Mouse (Mus musculus) hindbrain, embryonic 16.5 days (tissue): ENCODE measurements around the gene Cdc26. TPM values are rescaled to one million over a fixed set of nuclear protein-coding genes. Genes with fewer than 3 reads are reported as not detected.

Experiments used
- ATAC-seq: fragments of 200-750 bp; cut with Nextera tagmentation; 2 replicates; pipeline ENCODE4 v1.8.0; 2017; ENCODE audit warnings: moderate TSS enrichment, moderate library complexity
- H3K27ac ChIP-seq: fragments of 300-500 bp; sonication (generic); 2 replicates; pipeline ENCODE4 v1.5.1; 2014; ENCODE audit warnings: low read depth, mild to moderate bottlenecking, control low read depth, low read length, moderate library complexity
- H3K27me3 ChIP-seq: fragments of 300-500 bp; sonication (generic); replicated peaks from 2 replicates; pipeline ENCODE4 v1.6.1; 2014; ENCODE audit warnings: low read length; ENCODE audit not compliant: control insufficient read depth, insufficient read depth
- H3K36me3 ChIP-seq: fragments of 300-500 bp; sonication (generic); 2 replicates; pipeline ENCODE4 v1.6.1; 2014; ENCODE audit warnings: mild to moderate bottlenecking, low read length, moderate library complexity, mixed read lengths; ENCODE audit not compliant: control insufficient read depth, insufficient read depth
- H3K4me1 ChIP-seq: fragments of 300-500 bp; sonication (generic); 2 replicates; pipeline ENCODE4 v1.6.1; 2014; ENCODE audit warnings: low read depth, low read length; ENCODE audit not compliant: control insufficient read depth, insufficient read depth
- H3K4me2 ChIP-seq: fragments of 300-500 bp; sonication (generic); 2 replicates; pipeline ENCODE4 v1.6.1; 2014; ENCODE audit warnings: mild to moderate bottlenecking, low read length, control low read depth, moderate library complexity
- H3K4me3 ChIP-seq: fragments of 300-500 bp; sonication (generic); 2 replicates; pipeline ENCODE4 v1.5.1; 2014; ENCODE audit warnings: mild to moderate bottlenecking, low read length, control low read depth, moderate library complexity
- H3K9ac ChIP-seq: fragments of 300-500 bp; sonication (generic); 2 replicates; pipeline ENCODE4 v1.6.1; 2014; ENCODE audit warnings: low read depth, mild to moderate bottlenecking, control low read depth, low read length, moderate library complexity
- H3K9me3 ChIP-seq: fragments of 300-500 bp; sonication (generic); 2 replicates; pipeline ENCODE4 v1.6.1; 2014; ENCODE audit warnings: mild to moderate bottlenecking, low read length, moderate library complexity; ENCODE audit not compliant: control insufficient read depth
- WGBS: fragments of 180-500 bp; shearing (Covaris S2); extraction: QIAGEN DNeasy Blood & Tissue Kit; methylation state at CpG from one replicate; pipeline ENCODE4 v1.1.7; 2014; 5-methylcytosine and 5-hydroxymethylcytosine counted together
- polyA plus RNA-seq: library from polyadenylated mRNA; unstranded; fragments of >200 nt; fragmentation: Nextera tagmentation; extraction: Ambion mirVana; gene quantifications from 2 replicates; pipeline ENCODE4 v1.2.1, GENCODE M21; 2015

Gene Cdc26
- polyA plus RNA-seq, 1 experiment from 2014 or later, result 71.0 TPM

GRCm38 (mm10) chr4:62389592-62390512, 18.6 kb downstream of the Cdc26 start:
- 86% methylated on average over 5 of the region's 5 CpGs for WGBS

GRCm38 (mm10) chr4:62385439-62385838, 23.0 kb downstream of the Cdc26 start:
- Histone ChIP-seq H3K9ac (no peak overlapping the region), H3K4me3 (no peak overlapping the region), H3K27me3 (no peaks in the 10 kb centered on the region), H3K4me1 (no peaks in the 10 kb centered on the region), H3K9me3 (no peaks in the 10 kb centered on the region), H3K36me3 (peaks cover 9% of the 10 kb centered on the region), H3K27ac (no peak overlapping the region), H3K4me2 (no peak overlapping the region)
- no peak for ATAC-seq
- 93% methylated on average over 7 of the region's 7 CpGs for WGBS

More at GRCm38 (mm10) chr4:62389592-62390512, 18.6 kb downstream of the Cdc26 start:
- peaks cover 15% of the 10 kb centered on the region for H3K36me3 ChIP-seq
- H3K27me3 ChIP-seq, result no peaks in the 10 kb centered on the region
- no peak overlapping the region for H3K27ac ChIP-seq
- no peak overlapping the region for H3K4me3 ChIP-seq
- H3K4me2 ChIP-seq, result no peak overlapping the region
- H3K9ac ChIP-seq, result no peak overlapping the region
- ATAC-seq, result no peak
- no peaks in the 10 kb centered on the region for H3K4me1 ChIP-seq
- H3K9me3 ChIP-seq, result no peaks in the 10 kb centered on the region

- 100% methylated on average over 1 of the region's 1 CpGs for WGBS
- Histone ChIP-seq H3K27ac (no peak overlapping the region), H3K36me3 (peaks cover 9% of the 10 kb centered on the region), H3K4me3 (no peak overlapping the region), H3K9me3 (no peaks in the 10 kb centered on the region), H3K9ac (no peak overlapping the region), H3K4me1 (no peaks in the 10 kb centered on the region), H3K4me2 (no peak overlapping the region), H3K27me3 (no peaks in the 10 kb centered on the region)
- no peak for ATAC-seq
Observed at GRCm38 (mm10) chr4:62384159-62384558, 24.3 kb downstream of the Cdc26 start.

GRCm38 (mm10) chr4:62383752-62384151, 24.7 kb downstream of the Cdc26 start:
- Histone ChIP-seq H3K4me1 (no peaks in the 10 kb centered on the region), H3K4me2 (no peak overlapping the region), H3K27ac (no peak overlapping the region), H3K9me3 (no peaks in the 10 kb centered on the region), H3K9ac (no peak overlapping the region), H3K27me3 (no peaks in the 10 kb centered on the region), H3K36me3 (peaks cover 9% of the 10 kb centered on the region), H3K4me3 (no peak overlapping the region)
- WGBS, result 89% methylated on average over 7 of the region's 7 CpGs
- ATAC-seq, result no peak

- peaks cover 5% of the 10 kb centered on the region for H3K36me3 ChIP-seq
- H3K27ac ChIP-seq, result no peak overlapping the region
- ATAC-seq, result no peak
- no peak overlapping the region for H3K4me3 ChIP-seq
- no peak overlapping the region for H3K9ac ChIP-seq
- H3K4me2 ChIP-seq, result no peak overlapping the region
- no peaks in the 10 kb centered on the region for H3K27me3 ChIP-seq
- no peaks in the 10 kb centered on the region for H3K9me3 ChIP-seq
- 94% methylated on average over 6 of the region's 6 CpGs for WGBS
- H3K4me1 ChIP-seq, result no peaks in the 10 kb centered on the region
Observed at GRCm38 (mm10) chr4:62383207-62383606, 25.2 kb downstream of the Cdc26 start.

- Histone ChIP-seq H3K27me3 (no peaks in the 10 kb centered on the region), H3K4me1 (no peaks in the 10 kb centered on the region), H3K27ac (no peak overlapping the region), H3K4me2 (no peak overlapping the region), H3K4me3 (no peak overlapping the region), H3K9ac (no peak overlapping the region), H3K9me3 (no peaks in the 10 kb centered on the region), H3K36me3 (no peaks in the 10 kb centered on the region)
- WGBS, result 94% methylated on average over 9 of the region's 9 CpGs
- no peak for ATAC-seq
Observed at GRCm38 (mm10) chr4:62379724-62380381, 28.6 kb downstream of the Cdc26 start.

- no peak overlapping the region for H3K9ac ChIP-seq
- WGBS, result 85% methylated on average over 2 of the region's 2 CpGs
- no peaks in the 10 kb centered on the region for H3K27me3 ChIP-seq
- no peaks in the 10 kb centered on the region for H3K9me3 ChIP-seq
- H3K4me3 ChIP-seq, result no peak overlapping the region
- no peaks in the 10 kb centered on the region for H3K4me1 ChIP-seq
- H3K4me2 ChIP-seq, result no peak overlapping the region
- no peak overlapping the region for H3K27ac ChIP-seq
- no peaks in the 10 kb centered on the region for H3K36me3 ChIP-seq
- no peak for ATAC-seq
Observed at GRCm38 (mm10) chr4:62376123-62376522, 32.3 kb downstream of the Cdc26 start.

GRCm38 (mm10) chr4:62374342-62374741, 34.1 kb downstream of the Cdc26 start:
- H3K4me1 ChIP-seq, result no peaks in the 10 kb centered on the region
- 86% methylated on average over 4 of the region's 4 CpGs for WGBS
- no peak for ATAC-seq
- no peak overlapping the region for H3K4me2 ChIP-seq
- no peaks in the 10 kb centered on the region for H3K27me3 ChIP-seq
- no peaks in the 10 kb centered on the region for H3K9me3 ChIP-seq
- H3K27ac ChIP-seq, result no peak overlapping the region
- no peaks in the 10 kb centered on the region for H3K36me3 ChIP-seq
- no peak overlapping the region for H3K9ac ChIP-seq
- H3K4me3 ChIP-seq, result no peak overlapping the region

GRCm38 (mm10) chr4:62373668-62374067, 34.8 kb downstream of the Cdc26 start:
- Histone ChIP-seq H3K4me3 (no peak overlapping the region), H3K4me1 (no peaks in the 10 kb centered on the region), H3K4me2 (no peak overlapping the region), H3K9me3 (no peaks in the 10 kb centered on the region), H3K27me3 (no peaks in the 10 kb centered on the region), H3K9ac (no peak overlapping the region), H3K36me3 (no peaks in the 10 kb centered on the region), H3K27ac (no peak overlapping the region)
- no peak for ATAC-seq
- 84% methylated on average over 7 of the region's 7 CpGs for WGBS
